Mouse (Mus musculus) T-cell, adult 2 months (primary cell): ENCODE results near the gene Pcyt1a.
"Not testable (repeated sequence)": the region's sequence is repeated elsewhere in the genome, so short reads cannot be mapped to it uniquely, and the experiment has no call there.

Experiments used
- DNase-seq: peaks from one replicate; pipeline ENCODE4 v3.0.0; 2022; ENCODE audit warnings: low spot score

Gene Pcyt1a

DNA sequence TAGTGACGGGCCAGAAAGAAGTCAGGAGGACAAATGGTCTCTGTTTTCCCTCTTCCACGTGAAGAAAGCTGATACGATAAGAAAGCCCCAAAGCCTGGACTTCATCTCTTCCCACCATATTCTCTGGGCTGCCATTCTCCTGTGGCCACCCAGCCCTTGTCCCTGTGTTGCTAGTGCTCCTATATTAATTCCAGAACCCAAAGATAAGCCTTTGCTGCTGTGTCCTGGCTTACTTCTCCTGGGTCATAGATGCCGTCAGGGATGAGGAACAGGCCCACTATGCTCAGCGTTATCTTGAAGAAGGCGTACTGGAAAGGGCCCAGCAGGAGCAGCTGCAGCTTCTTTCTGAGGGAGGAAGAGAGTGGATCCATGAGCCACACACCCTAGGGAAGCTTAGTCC is 46.6 kb downstream of the Pcyt1a start:
- DNase-seq = no peak

DNA sequence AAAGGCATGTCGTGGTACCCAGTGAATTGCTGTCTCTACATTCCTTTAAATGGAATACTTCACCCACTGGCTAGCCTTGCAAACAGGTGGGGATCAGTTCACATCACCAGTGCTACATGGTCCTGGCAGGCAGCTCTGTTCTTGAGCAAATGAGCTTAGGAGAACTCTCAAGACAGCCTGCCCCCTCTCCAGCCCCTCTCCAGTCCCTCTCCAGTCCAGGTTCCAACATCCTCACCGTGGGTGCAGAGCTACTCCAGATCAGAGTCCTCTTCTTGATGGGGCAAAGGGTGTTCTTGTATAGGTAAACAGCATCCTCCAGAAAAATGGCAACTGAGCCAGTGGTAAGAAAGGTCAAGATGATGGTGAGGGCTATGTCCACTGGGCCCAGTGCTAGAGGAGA is 48.7 kb downstream of the Pcyt1a start:
- DNase-seq = no peak

DNA sequence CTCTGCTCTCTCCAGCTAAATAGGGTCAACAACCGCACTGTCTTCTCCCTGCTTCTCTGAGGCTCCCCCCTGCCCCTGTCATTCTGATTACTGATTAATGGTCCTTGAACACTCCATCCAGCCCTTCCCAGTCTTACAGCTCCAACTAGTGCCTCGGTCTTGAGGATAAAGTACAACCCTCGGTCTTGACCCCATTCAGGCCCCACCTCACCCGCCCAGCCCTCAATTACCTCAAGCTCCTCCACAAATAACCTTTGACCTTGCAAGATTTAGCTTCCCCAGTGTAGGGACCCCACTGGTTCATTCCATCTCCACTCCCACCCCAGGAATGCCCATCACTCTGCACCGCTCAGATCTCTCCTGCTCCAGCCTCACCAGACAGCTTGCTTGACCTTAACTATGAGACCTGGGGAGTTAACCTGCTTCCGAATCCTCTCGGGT is 53.7 kb downstream of the Pcyt1a start:
- no peak for DNase-seq

DNA sequence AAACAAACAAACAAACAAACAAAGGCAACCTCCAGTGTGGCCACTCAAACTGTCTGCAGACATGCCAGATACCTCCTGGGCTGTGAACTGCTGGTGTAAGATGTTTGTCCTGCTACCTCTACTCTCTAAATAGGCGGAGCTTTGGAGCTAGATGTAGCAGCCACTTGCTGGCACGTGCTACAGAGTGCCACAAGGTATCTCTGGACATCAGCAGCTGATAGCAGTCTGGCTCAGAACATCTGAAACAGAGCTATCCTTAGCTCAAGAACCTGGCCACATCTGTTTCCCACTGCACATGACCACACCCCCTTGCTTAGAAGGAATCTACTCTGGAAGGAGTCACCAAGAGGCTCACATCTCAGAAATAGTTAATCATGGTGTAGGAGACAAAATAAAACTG is 54.5 kb downstream of the Pcyt1a start:
- DNase-seq = no peak

DNA sequence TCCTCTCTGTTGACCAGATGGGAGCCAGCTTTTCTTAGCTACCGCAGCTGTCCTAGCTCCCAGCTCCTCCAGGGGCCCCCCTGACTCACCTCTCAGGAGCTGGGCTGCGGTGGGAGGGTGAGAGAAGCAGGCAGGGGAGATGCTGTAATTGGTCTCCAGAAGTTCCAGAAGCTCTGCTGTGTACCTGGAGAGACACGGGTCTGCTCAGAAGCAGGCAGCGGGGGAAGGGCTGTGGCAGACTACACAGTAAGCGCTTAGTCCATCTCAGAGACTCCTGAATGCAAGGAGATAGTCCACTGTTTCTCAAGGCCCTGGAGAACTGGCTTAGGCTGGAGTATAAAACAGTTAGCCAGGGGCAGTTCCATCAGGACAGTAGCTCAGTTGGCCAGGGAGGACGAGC is 55.3 kb downstream of the Pcyt1a start:
- no peak for DNase-seq

DNA sequence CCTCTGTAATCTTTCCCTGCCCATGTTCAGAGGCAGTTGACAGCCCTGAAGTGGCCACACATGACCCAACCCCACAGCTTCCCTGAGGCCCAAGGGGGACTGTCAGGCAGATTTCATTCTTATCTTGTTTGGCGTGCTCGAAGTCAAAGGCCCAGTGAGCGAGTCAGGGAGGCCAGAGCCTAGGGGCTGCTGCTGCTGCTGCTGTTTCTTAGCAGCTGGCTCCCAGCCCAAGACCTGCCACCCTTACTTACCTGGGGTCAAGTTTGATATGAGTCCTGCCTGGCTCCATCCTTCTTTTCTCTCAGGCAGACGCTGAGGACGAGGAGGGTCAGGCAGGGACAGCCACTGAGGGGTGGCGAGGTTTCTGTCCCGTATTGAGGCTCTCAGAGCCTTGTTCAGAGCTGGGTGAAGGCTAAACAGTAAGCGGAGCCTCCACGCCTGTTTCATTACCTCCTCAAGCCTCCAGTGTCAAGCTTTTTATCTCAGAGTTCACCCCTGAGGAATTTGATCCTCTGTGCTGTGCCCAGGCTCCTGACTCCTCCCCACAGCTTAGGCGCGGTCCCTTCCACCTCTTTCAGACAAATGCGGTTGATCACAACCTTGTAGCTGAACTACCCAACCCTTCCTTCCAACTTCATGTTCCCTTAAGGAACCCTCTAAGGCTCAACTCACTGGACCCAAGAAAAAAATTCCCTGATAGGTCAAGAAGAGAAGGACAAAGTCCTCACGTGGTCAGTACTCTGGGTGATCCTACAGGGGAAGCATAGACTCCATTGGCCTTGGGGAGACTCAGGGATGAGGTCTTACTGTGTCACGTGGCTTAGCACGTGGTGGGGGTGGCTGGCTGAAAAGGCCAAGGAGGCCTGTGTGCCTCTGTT is 56.8 kb downstream of the Pcyt1a start, which contains the start of gene Slc51a:
Slc51a (minus strand) TSS at position 646 of the 878 bp plus-strand sequence.
- no peak for DNase-seq

DNA sequence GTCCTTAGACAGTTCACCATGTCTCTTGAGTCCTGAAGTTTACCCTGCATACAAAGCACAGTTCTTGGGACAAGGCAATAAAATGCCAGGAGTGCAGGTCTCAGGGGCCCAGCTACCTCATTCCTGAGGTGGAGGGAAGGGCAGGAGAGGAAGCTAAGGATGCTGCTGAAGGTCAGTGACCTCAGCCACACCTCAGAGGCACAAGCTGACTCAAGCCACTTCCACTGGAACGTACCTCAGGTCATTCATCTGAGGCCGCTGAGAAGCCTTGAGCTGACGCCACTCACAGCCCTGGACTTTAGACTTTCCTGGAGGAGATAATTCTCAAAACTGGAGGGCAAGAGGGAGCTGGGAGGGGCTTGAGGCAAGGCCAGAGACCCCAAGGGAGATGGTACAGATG is 58.2 kb downstream of the Pcyt1a start:
- DNase-seq = no peak

DNA sequence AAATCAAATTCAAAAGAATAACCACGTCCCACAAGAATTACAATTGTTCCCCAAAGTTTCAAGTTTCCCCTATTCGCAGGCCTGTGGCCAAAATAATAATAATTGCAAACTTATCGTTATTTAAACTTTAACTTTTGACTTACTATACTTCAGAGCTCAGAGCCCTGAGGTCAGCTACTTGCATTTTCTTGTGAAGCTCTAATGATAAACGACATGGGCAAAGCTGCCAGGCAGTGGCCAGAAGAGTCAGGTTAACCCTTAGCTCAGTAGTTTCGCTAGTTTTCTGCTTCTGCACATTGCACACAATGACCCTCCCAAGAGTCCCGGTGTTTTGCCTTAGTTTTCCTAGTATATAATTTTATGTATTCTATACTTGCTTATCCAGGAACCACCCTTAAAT is 63.6 kb downstream of the Pcyt1a start:
- not testable (repeated sequence) for DNase-seq

DNA sequence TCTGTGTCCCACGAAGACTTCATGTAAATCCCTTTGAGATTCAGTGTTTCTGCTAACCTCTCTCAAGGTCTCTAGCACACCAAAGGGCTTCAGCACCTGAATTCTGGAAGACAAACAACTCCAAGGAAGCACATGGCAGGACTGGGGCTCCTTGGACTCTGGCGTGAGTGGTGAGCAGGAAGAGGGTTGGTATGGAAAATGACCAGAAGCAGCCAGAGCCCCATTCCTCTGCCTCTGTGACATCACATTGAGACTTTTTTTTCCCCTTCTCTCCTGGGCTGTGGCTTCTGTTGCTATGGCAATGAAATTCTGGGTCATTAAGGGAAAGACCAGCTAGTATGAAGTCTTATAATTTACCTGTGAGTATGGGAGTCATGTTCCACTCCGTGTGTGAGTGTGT is 65.2 kb downstream of the Pcyt1a start, which contains the start of gene Zdhhc19:
Zdhhc19 (plus strand) TSS at position 301 of the 400 bp plus-strand sequence.
- no peak for DNase-seq

DNA sequence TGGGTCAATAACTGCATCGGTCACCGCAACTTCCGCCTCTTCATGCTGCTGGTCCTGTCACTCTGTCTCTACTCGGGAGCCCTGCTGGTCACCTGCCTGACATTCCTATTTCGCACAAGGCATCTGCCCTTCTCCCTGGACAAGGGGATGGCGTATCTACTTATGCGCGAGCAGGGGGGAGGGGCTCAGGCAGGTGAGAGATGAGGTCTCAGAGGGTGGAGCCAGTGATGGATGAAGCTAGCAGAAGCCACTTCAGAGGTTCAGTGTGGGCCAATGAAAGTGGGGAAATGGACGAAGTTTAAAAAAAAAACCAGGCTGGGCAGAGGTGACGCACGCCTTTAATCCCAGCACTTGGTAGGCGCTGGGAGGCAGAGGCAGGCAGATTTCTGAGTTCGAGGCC is 68.3 kb downstream of the Pcyt1a start:
- no peak for DNase-seq

DNA sequence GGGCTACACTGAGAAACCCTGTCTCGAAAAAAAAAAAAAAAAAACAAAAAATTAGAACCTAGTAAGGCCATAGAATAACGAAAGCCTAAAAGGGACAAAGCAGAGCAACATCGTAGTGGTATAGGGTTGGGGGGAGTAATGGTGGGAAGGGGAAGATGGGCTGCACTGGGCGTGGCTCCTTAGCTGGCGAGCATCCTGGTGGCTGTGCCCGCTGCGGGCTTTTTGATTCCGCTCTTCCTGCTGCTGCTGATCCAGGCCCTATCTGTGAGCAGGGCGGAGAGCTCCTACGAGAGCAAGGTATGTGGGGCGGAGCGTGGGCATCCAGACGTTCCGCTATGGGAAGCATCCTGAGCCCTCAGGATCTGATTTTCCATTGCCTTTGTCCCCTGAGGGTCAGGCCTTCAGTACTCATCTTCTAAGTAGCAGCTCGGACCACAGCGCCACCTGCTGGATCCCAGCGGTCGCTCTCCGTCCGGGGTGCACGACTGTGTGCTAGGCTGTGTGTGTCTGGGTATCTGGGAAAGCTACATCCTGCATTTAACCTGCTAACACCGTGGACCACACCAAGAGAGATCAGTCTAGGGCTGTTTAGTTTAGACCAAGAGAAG is 68.8 kb downstream of the Pcyt1a start:
- peak; percentile 71 for DNase-seq

DNA sequence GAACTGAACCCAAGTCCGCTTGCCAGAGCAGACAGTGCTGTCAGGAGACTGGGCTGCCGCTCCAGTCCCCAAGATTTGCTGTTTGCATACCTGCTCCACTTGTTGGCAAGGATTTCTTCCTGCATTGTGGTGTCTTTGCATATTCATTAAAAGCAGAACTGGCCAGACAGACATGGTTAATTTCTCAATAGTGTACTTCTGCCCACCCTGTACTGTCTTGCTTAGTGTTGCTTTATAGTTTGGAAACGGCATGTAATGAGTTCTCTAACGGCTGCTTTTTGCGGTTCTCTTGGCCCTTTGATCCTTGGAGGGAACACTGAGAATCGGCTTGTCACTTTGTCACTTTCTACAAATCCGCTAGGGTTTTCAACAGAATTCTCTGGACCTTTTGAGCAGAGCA is 70.7 kb downstream of the Pcyt1a start:
- DNase-seq = no peak

DNA sequence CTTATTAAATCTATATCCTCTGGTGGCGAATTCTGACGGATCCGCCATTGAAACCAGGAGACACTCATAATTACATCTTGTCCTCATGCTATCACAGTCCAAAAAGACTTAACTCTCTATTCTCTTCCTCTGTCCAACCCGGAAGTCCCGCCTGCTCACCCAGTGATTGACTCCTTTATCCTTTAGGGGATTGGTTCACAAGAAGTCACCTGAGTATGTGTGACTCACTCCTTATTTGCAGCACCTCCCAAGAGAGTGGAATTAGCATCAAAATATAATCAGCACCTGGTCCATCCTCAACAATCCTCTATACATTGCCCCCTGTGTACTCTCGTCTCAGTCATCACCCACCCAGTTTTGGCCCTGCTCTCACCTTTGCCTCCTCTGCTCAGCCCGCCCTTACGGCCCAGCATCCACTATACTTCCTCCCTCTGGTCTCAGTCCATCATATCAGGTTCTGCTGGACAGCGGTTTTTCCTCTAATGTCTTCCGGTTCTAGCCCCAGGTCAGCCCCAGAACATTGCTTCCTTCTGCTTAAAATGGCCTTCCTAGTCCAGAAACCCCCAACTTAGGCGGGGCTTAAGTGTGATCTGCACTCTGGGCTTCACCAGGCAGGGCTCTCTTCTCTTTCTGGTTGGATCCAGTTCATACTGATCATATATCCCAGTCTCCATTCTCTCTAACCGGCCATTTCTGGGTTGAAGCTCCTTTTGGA is 72.1 kb downstream of the Pcyt1a start:
- no peak for DNase-seq

DNA sequence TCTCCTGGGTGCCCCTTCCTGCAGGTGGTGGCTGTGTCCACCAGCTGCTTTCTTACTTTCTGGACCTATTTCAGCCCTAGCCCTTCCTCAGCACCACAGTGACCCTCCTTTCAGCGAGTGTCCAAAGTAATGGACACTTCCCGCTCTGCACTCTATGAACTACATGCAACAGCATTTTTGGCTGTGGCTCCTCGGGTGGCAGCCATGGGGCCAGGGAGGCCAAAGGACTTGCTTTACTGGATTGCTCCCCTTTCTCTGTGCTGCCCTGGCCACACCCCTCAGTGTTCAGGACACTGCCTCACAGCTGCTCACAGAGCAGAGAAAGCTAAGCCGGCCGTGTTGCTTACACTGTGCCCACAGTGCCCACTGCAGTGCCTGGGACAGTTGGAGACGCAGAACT is 72.9 kb downstream of the Pcyt1a start:
- DNase-seq = no peak

DNA sequence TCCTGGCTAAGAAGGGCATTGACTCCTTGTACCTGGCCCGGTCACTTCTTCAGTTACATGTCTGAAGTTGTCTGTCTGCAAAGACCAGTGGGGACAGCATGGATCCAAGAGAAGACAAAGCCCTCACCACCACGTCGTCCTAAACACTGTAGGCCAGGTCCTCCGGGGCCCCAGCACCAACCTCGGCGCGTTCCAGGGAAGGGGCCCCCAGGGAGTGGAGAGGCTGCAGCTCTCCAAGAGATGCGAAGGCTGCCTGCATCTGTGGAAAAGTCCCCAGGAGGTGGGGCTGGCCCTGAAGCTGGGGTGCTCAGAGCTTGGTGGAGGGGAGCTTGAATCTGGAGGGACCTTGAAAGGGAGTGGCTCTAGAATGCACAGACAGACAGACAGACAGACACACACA is 75.6 kb downstream of the Pcyt1a start:
- DNase-seq = no peak

DNA sequence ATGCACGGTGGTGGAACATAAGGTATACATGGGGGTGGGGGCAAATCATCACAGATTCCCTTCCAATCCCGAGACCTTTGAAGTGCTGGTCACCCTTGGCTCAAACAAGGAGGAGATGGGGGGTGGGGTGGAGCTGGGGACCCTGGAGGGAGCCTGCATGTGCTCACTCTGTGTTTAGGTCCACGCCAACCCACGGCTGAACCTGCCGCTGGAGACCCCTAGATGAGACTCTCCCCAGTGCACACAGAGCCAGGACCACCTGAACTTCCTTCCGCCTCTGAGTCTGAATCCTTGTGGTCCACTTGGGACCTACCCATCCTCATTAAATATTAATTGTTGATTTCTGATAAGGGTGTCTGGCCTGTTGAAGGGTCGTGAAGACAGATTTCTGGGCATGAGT is 76.1 kb downstream of the Pcyt1a start:
- DNase-seq = no peak

DNA sequence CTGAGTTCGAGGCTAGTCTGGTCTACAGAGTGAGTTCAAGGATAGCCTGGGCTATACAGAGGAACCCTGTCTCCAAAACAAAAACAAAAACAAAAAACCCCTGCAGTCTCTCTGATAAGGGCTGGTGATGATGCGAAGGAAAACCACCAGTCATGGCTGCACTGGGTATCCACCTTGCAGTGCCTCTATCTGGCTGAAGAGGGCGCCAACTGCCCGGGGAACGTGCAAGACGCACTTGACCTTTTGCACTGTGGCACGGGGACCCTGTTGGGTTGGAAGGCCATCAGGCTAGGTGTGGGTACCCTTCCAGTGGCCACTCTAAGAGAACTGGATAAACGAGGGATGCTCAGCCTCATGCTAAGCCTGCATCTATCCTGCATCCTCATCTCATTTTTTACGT is 76.7 kb downstream of the Pcyt1a start:
- peak; percentile 53 for DNase-seq

DNA sequence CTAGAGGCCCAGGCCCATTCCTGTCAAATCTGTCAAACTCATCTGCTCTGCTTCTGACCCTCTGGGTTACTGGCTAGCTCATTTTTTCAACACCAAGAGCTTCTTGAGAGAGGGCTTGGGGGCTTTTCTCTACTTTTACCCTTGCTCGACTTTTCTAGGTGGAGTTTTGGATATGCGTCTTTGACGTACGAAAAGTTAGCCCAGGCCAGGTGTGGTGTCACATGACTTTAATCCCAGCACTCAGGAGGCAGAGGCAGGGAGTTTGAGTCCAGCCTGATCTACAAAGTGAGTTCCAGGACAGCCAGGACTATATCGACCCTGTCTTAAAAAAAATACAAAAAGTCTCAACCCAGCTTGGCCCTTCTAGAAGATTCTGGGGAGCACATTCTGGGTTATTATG is 77.3 kb downstream of the Pcyt1a start:
- DNase-seq = no peak

DNA sequence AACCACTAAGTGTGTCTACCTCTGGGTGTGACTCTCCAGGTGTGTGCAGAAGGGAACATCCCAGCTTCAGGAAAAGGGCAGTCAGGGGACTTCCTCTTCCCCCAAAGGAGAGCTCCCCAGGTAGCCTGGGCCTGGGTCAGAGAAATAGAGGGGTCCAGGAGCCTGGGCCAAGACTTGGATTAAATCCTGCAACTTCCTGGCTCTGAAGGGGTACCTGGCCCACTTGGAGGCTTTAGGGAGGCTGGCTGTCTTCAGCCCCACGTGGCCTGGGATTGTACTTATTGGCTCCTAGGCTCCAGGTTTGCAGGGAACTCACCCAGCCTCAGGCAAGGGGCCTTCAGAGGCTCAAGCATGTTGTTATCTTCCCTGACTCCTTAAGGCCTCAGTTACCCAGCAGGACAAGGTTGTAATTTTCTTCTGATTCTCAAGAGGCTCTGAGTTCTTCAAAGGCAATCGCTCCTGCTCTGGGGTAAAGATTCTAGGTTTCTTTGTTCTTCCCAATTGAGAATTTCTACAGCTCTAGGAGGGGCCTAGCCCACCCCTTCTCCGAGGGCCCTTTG is 77.9 kb downstream of the Pcyt1a start:
- no peak for DNase-seq

DNA sequence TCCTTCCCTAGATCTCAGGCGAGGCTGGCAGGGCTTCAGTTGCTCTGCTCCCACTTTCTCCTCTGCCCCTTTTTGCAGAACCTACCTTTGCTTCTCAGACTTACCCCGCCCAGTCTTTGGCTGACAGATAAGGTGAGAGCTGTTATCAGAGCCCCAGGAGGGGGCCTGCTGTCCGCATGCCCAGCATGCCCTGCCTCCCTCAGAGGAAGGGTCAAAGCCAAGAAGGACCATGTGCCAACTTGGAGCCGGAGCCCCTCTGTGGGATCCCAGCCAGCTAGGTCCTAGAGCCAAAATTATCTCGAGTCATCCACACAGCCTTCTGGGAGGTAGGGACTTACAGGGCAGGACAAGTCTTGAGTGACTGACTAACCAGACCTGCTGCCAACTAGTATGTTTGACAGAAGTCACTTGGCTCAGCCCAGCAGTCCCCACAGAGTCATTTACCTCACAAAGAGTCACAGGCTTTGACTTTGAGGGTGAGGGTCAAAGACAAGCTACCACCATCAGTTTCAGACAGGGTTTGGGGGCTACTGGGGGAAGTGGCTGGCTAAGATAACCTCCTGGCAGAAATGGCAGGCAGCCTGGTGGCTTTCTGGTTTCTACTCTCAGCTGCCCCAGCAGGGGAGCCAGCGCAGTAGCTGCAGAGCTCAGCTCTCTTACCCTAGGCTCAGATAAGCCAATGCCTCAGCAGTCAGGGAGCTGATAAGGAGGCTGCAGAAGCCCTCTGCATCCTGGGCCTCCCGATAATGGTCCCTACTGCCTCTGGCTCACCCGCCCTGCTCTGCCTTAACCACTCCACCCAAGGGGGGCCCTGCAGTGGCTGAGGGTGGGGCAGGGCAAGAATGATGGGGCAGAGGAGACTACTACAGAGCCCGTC is 78.6 kb downstream of the Pcyt1a start:
- DNase-seq = no peak
